Mouse (Mus musculus): ENCODE measurements around the gene Zfp1. TPM values are rescaled to one million over a fixed set of nuclear protein-coding genes. Genes with fewer than 3 reads are reported as not detected.

The Zfp1 gene
- polyA plus RNA-seq, 1 experiment from 2014 or later: 25.5 TPM

GRCm38 (mm10) chr8:111699035-111699434 lies 55.8 kb downstream of the Zfp1 start:
- Histone ChIP-seq H3K27me3 (replicated peaks; ENCODE audit: control insufficient read depth, insufficient read depth, low read length) (no peaks in the 10 kb centered on the region), H3K4me2 (ENCODE audit: low read length) (no peak overlapping the region), H3K9me3 (ENCODE audit: control insufficient read depth, low read length) (no peaks in the 10 kb centered on the region), H3K4me3 (ENCODE audit: low read length) (no peak overlapping the region), H3K4me1 (ENCODE audit: control insufficient read depth, insufficient read depth, low read depth, low read length) (no peaks in the 10 kb centered on the region), H3K9ac (ENCODE audit: low read depth, low read length) (no peak overlapping the region), H3K27ac (ENCODE audit: low read depth, low read length) (no peak overlapping the region), H3K36me3 (ENCODE audit: control insufficient read depth, insufficient read depth, low read length) (no peaks in the 10 kb centered on the region)
- no peak for ATAC-seq
- 13% methylated on average over 1 of the region's 1 CpGs for WGBS

DNA sequence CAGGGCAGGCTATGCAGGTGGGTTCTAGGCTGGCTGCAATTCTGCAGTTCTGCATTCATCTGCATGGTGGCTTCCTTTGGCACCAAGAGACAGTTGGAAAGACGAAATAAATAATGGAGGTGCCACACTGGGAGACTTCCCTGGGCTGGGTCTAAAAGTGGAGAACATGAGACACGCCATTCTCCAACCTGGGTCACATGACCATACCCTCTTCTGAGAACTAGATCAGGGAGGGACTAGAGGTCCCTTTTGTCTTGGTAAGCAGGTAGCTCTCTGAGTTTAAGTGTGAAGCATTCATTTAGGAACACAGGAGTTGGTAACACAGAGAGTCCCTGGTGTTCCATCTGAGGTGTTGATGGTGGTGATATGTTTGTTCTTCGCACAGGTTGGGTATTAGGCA lies 57.0 kb downstream of the Zfp1 start:
- H3K4me3 ChIP-seq (ENCODE audit: low read length): no peak overlapping the region
- H3K4me2 ChIP-seq (ENCODE audit: low read length): no peak overlapping the region
- 85% methylated on average over 3 of the region's 3 CpGs for WGBS
- no peak overlapping the region for H3K9ac ChIP-seq (ENCODE audit: low read depth, low read length)
- H3K4me1 ChIP-seq (ENCODE audit: control insufficient read depth, insufficient read depth, low read depth, low read length): no peaks in the 10 kb centered on the region
- H3K36me3 ChIP-seq (ENCODE audit: control insufficient read depth, insufficient read depth, low read length): no peaks in the 10 kb centered on the region
- no peak for ATAC-seq
- no peaks in the 10 kb centered on the region for H3K9me3 ChIP-seq (ENCODE audit: control insufficient read depth, low read length)
- H3K27ac ChIP-seq (ENCODE audit: low read depth, low read length): no peak overlapping the region
- H3K27me3 ChIP-seq (replicated peaks; ENCODE audit: control insufficient read depth, insufficient read depth, low read length): no peaks in the 10 kb centered on the region

DNA sequence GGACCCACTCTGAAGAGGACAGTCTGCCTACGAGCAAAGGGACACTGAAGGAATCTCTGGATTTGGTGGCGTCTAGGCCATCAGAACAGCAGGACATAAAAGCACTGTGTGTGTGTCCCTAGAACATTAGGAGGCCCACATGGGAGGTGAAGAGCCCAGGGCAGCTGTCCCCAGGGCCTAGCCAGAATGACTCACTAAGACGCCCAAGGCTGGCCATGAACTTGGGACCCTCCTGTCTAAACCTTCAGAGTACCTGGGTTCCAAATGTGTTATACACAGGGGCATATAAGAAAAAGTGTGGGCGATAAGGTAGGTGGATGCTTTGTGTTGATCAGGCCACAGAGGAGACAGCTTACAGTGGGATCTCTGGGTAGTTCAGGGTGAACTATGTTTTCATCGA lies 57.5 kb downstream of the Zfp1 start:
- Histone ChIP-seq H3K27ac (ENCODE audit: low read depth, low read length) (no peak overlapping the region), H3K4me2 (ENCODE audit: low read length) (no peak overlapping the region), H3K9ac (ENCODE audit: low read depth, low read length) (no peak overlapping the region), H3K27me3 (replicated peaks; ENCODE audit: control insufficient read depth, insufficient read depth, low read length) (no peaks in the 10 kb centered on the region), H3K4me1 (ENCODE audit: control insufficient read depth, insufficient read depth, low read depth, low read length) (no peaks in the 10 kb centered on the region), H3K9me3 (ENCODE audit: control insufficient read depth, low read length) (no peaks in the 10 kb centered on the region), H3K4me3 (ENCODE audit: low read length) (no peak overlapping the region), H3K36me3 (ENCODE audit: control insufficient read depth, insufficient read depth, low read length) (no peaks in the 10 kb centered on the region)
- WGBS: 96% methylated on average over 5 of the region's 5 CpGs
- ATAC-seq: no peak

DNA sequence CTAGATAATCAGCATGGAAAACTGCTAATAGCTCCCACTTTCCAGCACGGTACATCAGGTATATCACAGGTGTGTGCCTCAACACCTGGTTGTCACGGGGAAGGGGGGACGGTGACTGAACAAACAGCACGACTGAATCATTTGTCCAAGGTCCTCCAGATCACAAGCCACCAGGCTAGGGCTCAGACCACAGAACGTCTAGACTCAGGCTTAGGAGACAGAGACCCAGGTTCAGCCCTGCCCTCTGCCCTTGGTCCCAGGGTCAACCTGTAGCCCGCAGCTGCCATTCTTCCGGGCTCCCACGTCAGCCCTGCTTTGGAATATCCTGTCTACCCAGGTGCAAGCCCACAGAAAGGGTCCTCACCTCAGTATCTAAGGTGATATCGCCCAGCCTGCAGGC lies 58.2 kb downstream of the Zfp1 start:
- H3K4me1 ChIP-seq (ENCODE audit: control insufficient read depth, insufficient read depth, low read depth, low read length): no peaks in the 10 kb centered on the region
- 89% methylated on average over 9 of the region's 9 CpGs for WGBS
- no peaks in the 10 kb centered on the region for H3K27me3 ChIP-seq (replicated peaks; ENCODE audit: control insufficient read depth, insufficient read depth, low read length)
- H3K27ac ChIP-seq (ENCODE audit: low read depth, low read length): no peak overlapping the region
- H3K4me3 ChIP-seq (ENCODE audit: low read length): no peak overlapping the region
- no peak overlapping the region for H3K4me2 ChIP-seq (ENCODE audit: low read length)
- H3K9ac ChIP-seq (ENCODE audit: low read depth, low read length): no peak overlapping the region
- no peak for ATAC-seq
- H3K9me3 ChIP-seq (ENCODE audit: control insufficient read depth, low read length): no peaks in the 10 kb centered on the region
- no peaks in the 10 kb centered on the region for H3K36me3 ChIP-seq (ENCODE audit: control insufficient read depth, insufficient read depth, low read length)

DNA sequence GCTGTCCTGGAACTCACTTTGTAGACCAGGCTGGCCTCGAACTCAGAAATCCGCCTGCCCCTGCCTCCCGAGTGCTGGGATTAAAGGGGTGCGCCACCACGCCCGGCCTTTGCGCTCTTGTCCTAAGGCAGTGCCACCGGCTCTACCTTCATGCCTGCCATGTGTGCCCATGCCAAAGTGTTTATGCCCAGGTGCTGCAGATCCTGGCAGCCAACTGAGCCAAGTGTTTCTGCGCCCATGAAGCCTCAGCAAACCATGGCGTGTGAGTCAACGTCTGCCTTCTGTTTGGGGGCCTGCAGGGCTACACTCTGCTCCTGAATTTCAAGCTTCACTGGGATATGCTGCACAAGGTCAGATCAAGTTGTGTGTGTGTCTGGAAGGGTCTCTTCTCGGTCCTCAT lies 61.4 kb downstream of the Zfp1 start:
- Histone ChIP-seq H3K27ac (ENCODE audit: low read depth, low read length) (no peak overlapping the region), H3K9me3 (ENCODE audit: control insufficient read depth, low read length) (no peaks in the 10 kb centered on the region), H3K9ac (ENCODE audit: low read depth, low read length) (no peak overlapping the region), H3K4me2 (ENCODE audit: low read length) (no peak overlapping the region), H3K36me3 (ENCODE audit: control insufficient read depth, insufficient read depth, low read length) (no peaks in the 10 kb centered on the region), H3K4me3 (ENCODE audit: low read length) (no peak overlapping the region), H3K27me3 (replicated peaks; ENCODE audit: control insufficient read depth, insufficient read depth, low read length) (no peaks in the 10 kb centered on the region), H3K4me1 (ENCODE audit: control insufficient read depth, insufficient read depth, low read depth, low read length) (no peaks in the 10 kb centered on the region)
- 93% methylated on average over 12 of the region's 12 CpGs for WGBS
- ATAC-seq: no peak

GRCm38 (mm10) chr8:111705222-111705621 lies 62.0 kb downstream of the Zfp1 start:
- Histone ChIP-seq H3K36me3 (ENCODE audit: control insufficient read depth, insufficient read depth, low read length) (no peaks in the 10 kb centered on the region; the same call in 1 of the 2 replicates), H3K4me2 (ENCODE audit: low read length) (no peak overlapping the region), H3K9me3 (ENCODE audit: control insufficient read depth, low read length) (no peaks in the 10 kb centered on the region), H3K27ac (ENCODE audit: low read depth, low read length) (no peak overlapping the region), H3K27me3 (replicated peaks; ENCODE audit: control insufficient read depth, insufficient read depth, low read length) (no peaks in the 10 kb centered on the region), H3K4me3 (ENCODE audit: low read length) (no peak overlapping the region), H3K9ac (ENCODE audit: low read depth, low read length) (no peak overlapping the region), H3K4me1 (ENCODE audit: control insufficient read depth, insufficient read depth, low read depth, low read length) (no peaks in the 10 kb centered on the region)
- ATAC-seq: no peak
- 90% methylated on average over 3 of the region's 3 CpGs for WGBS

GRCm38 (mm10) chr8:111705699-111706098 lies 62.5 kb downstream of the Zfp1 start:
- no peaks in the 10 kb centered on the region for H3K4me1 ChIP-seq (ENCODE audit: control insufficient read depth, insufficient read depth, low read depth, low read length)
- no peak for ATAC-seq
- H3K9me3 ChIP-seq (ENCODE audit: control insufficient read depth, low read length): no peaks in the 10 kb centered on the region
- peaks cover 3% of the 10 kb centered on the region for H3K36me3 ChIP-seq (ENCODE audit: control insufficient read depth, insufficient read depth, low read length)
- 70% methylated on average over 5 of the region's 5 CpGs for WGBS
- H3K27ac ChIP-seq (ENCODE audit: low read depth, low read length): no peak overlapping the region
- no peak overlapping the region for H3K4me3 ChIP-seq (ENCODE audit: low read length)
- no peak overlapping the region for H3K4me2 ChIP-seq (ENCODE audit: low read length)
- no peaks in the 10 kb centered on the region for H3K27me3 ChIP-seq (replicated peaks; ENCODE audit: control insufficient read depth, insufficient read depth, low read length)
- no peak overlapping the region for H3K9ac ChIP-seq (ENCODE audit: low read depth, low read length)

DNA sequence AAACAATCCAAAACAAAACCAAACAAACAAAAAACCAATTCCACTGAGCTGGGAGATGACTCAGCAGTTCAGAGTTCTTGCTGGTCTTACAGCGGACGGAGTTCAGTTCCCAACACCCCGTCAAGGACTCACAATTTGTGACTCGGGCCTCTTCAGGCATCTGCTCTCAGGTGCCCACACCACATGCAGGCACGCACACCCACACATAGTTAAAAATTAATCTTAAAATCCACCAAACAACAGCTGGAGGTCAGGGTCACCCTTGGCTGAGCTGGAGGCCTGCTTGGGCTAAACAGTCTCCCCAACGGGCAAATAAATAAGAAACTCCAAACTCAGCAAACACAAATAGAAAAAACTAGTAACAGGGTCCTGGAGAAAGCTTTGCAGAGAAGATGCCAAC lies 65.1 kb downstream of the Zfp1 start:
- H3K4me2 ChIP-seq (ENCODE audit: low read length): no peak overlapping the region
- no peaks in the 10 kb centered on the region for H3K9me3 ChIP-seq (ENCODE audit: control insufficient read depth, low read length)
- H3K36me3 ChIP-seq (ENCODE audit: control insufficient read depth, insufficient read depth, low read length): peaks cover 13% of the 10 kb centered on the region
- no peak overlapping the region for H3K9ac ChIP-seq (ENCODE audit: low read depth, low read length)
- H3K4me3 ChIP-seq (ENCODE audit: low read length): no peak overlapping the region
- WGBS: 93% methylated on average over 6 of the region's 6 CpGs
- no peak overlapping the region for H3K27ac ChIP-seq (ENCODE audit: low read depth, low read length)
- H3K4me1 ChIP-seq (ENCODE audit: control insufficient read depth, insufficient read depth, low read depth, low read length): no peaks in the 10 kb centered on the region
- no peak for ATAC-seq
- no peaks in the 10 kb centered on the region for H3K27me3 ChIP-seq (replicated peaks; ENCODE audit: control insufficient read depth, insufficient read depth, low read length)

GRCm38 (mm10) chr8:111709223-111709622 lies 66.0 kb downstream of the Zfp1 start:
- Histone ChIP-seq H3K9me3 (ENCODE audit: control insufficient read depth, low read length) (no peaks in the 10 kb centered on the region), H3K27ac (ENCODE audit: low read depth, low read length) (no peak overlapping the region), H3K4me1 (ENCODE audit: control insufficient read depth, insufficient read depth, low read depth, low read length) (no peaks in the 10 kb centered on the region), H3K36me3 (ENCODE audit: control insufficient read depth, insufficient read depth, low read length) (peaks cover 18% of the 10 kb centered on the region), H3K4me3 (ENCODE audit: low read length) (no peak overlapping the region), H3K27me3 (replicated peaks; ENCODE audit: control insufficient read depth, insufficient read depth, low read length) (no peaks in the 10 kb centered on the region), H3K9ac (ENCODE audit: low read depth, low read length) (no peak overlapping the region), H3K4me2 (ENCODE audit: low read length) (no peak overlapping the region)
- 93% methylated on average over 1 of the region's 1 CpGs for WGBS
- no peak for ATAC-seq

Data from hindbrain, embryonic 16.5 days (tissue).